Comparison of ENCODE assay signal across 19 mouse cellular contexts in the genomic region with DNA sequence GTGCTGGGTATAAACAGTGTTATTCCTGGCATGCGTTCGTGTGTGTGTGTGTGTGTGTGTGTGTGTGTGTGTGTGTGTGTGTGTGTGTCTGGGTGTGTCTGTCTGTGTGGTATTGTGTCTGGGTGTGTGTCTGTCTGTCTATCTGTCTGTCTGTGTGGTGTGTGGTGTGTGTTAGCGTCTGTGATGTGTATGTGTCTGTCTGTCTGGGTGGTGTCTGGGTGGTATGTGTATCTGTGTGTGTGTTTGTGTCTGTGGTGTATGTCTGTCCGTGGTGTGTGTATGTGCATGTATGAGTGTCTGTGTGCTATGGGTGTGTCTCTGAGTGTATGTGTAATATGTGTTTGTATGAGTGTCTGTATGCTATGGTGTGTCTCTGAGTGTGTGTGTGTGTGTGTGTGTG. TPM values are rescaled to one million over a fixed set of nuclear protein-coding genes. Genes with fewer than 3 reads are reported as not detected.
DNase-seq lines count a peak whose midpoint lies in the region; ATAC-seq and TF ChIP-seq lines count a peak whose summit lies in the region.
"Had no signal": no experiment of that assay in that cellular context is flagged by ENCODE, and none has a peak within 500 bp of the region (broad histone marks: within the 10 kb centered on the region; RNA-seq: fewer than 3 reads in every experiment).

No protein-coding gene starts in this region.

- no peaks in the 10 kb centered on the region for H3K9me3 ChIP-seq in kidney, embryonic 14.5 days (ENCODE audit: control insufficient read depth, low read length)
- no peaks in the 10 kb centered on the region for H3K9me3 ChIP-seq in lung, embryonic 14.5 days (ENCODE audit: low read depth, low read length)
- H3K9me3 ChIP-seq in embryonic facial prominence, embryonic 13.5 days = no peaks in the 10 kb centered on the region
- H3K9me3 ChIP-seq in stomach, embryonic 15.5 days = no peaks in the 10 kb centered on the region
- H3K9me3 ChIP-seq in forebrain, embryonic 13.5 days (replicated peaks) = no peaks in the 10 kb centered on the region
- H3K9me3 ChIP-seq: heart, embryonic 12.5 days; hindbrain, embryonic 12.5 days had no signal

- DNase-seq in kidney, adult 18-20 months = no peak
- DNase-seq in lung, embryonic 14.5 days = no peak
- DNase-seq in lung, adult 2 months = no peak
- DNase-seq: adrenal gland, postnatal 14 days; cerebellum, adult 11-12 months; cerebellum, adult 9-10 months; cerebellum, postnatal 25 days; forebrain, postnatal 0 days; gastrocnemius, postnatal 25 days; heart, postnatal 36 days had no signal

- 83% methylated on average over 4 of the region's 4 CpGs for WGBS in kidney, embryonic 14.5 days
- WGBS in lung, embryonic 14.5 days = 82% methylated on average over 4 of the region's 4 CpGs
- WGBS in lung, adult 2 months = 81% methylated on average over 4 of the region's 4 CpGs
- WGBS in embryonic facial prominence, embryonic 13.5 days = 70% methylated on average over 4 of the region's 4 CpGs
- WGBS in stomach, embryonic 15.5 days = 81% methylated on average over 4 of the region's 4 CpGs
- 82% methylated on average over 4 of the region's 4 CpGs for WGBS in forebrain, embryonic 13.5 days

- no peak overlapping the region for H3K4me2 ChIP-seq in kidney, embryonic 14.5 days (replicated peaks; ENCODE audit: low read depth, low read length)
- H3K4me2 ChIP-seq in lung, embryonic 14.5 days = no peak overlapping the region
- no peak overlapping the region for H3K4me2 ChIP-seq in embryonic facial prominence, embryonic 13.5 days
- H3K4me2 ChIP-seq in stomach, embryonic 15.5 days = no peak overlapping the region
- no peak overlapping the region for H3K4me2 ChIP-seq in forebrain, embryonic 13.5 days
- H3K4me2 ChIP-seq: heart, embryonic 12.5 days; hindbrain, embryonic 12.5 days had no signal

- TF ChIP-seq CTCF in lung, embryonic 14.5 days (IDR thresholded peaks at IDR 0.05; ENCODE audit: low read depth) = no peak
- TF ChIP-seq CTCF in lung, adult 2 months (IDR thresholded peaks at IDR 0.05; ENCODE audit: insufficient read depth, low read length) = no peak

- H3K4me1 ChIP-seq in kidney, embryonic 14.5 days (ENCODE audit: control insufficient read depth, insufficient read depth, low read length) = peaks cover 7% of the 10 kb centered on the region
- H3K4me1 ChIP-seq in lung, embryonic 14.5 days (ENCODE audit: insufficient read depth) = peaks cover 6% of the 10 kb centered on the region
- no peaks in the 10 kb centered on the region for H3K4me1 ChIP-seq in lung, adult 2 months (ENCODE audit: control insufficient read depth, insufficient read depth, low read length)
- H3K4me1 ChIP-seq in embryonic facial prominence, embryonic 13.5 days = peaks cover 10% of the 10 kb centered on the region
- peaks cover 4% of the 10 kb centered on the region; the same call in 1 of the 2 replicates for H3K4me1 ChIP-seq in stomach, embryonic 15.5 days
- peaks cover 5% of the 10 kb centered on the region; the same call in 1 of the 2 replicates for H3K4me1 ChIP-seq in forebrain, embryonic 13.5 days

- no peak overlapping the region for H3K27ac ChIP-seq in kidney, embryonic 14.5 days (ENCODE audit: low read depth, low read length)
- H3K27ac ChIP-seq in lung, embryonic 14.5 days (ENCODE audit: low read depth) = no peak overlapping the region
- H3K27ac ChIP-seq in embryonic facial prominence, embryonic 13.5 days = no peak overlapping the region
- H3K27ac ChIP-seq in stomach, embryonic 15.5 days = no peak overlapping the region
- no peak overlapping the region for H3K27ac ChIP-seq in forebrain, embryonic 13.5 days
- H3K27ac ChIP-seq: hindbrain, embryonic 12.5 days had no signal

- TF ChIP-seq POLR2A in lung, adult 2 months (IDR thresholded peaks at IDR 0.05; ENCODE audit: borderline replicate concordance, extremely low read depth, low read depth, low read length) = no peak

- H3K9ac ChIP-seq in kidney, embryonic 14.5 days (ENCODE audit: low read depth, low read length) = no peak overlapping the region
- H3K9ac ChIP-seq in lung, embryonic 14.5 days = no peak overlapping the region
- H3K9ac ChIP-seq in embryonic facial prominence, embryonic 13.5 days = no peak overlapping the region
- H3K9ac ChIP-seq in stomach, embryonic 15.5 days = no peak overlapping the region
- H3K9ac ChIP-seq in forebrain, embryonic 13.5 days = no peak overlapping the region
- H3K9ac ChIP-seq: forebrain, postnatal 0 days; heart, embryonic 12.5 days; hindbrain, embryonic 12.5 days had no signal

- H3K36me3 ChIP-seq in kidney, embryonic 14.5 days (ENCODE audit: control insufficient read depth, insufficient read depth, low read length) = no peaks in the 10 kb centered on the region
- no peaks in the 10 kb centered on the region for H3K36me3 ChIP-seq in lung, embryonic 14.5 days (ENCODE audit: insufficient read depth)
- no peaks in the 10 kb centered on the region for H3K36me3 ChIP-seq in embryonic facial prominence, embryonic 13.5 days
- no peaks in the 10 kb centered on the region for H3K36me3 ChIP-seq in stomach, embryonic 15.5 days
- no peaks in the 10 kb centered on the region for H3K36me3 ChIP-seq in forebrain, embryonic 13.5 days (ENCODE audit: poor library complexity, severe bottlenecking)
- H3K36me3 ChIP-seq: heart, embryonic 12.5 days; hindbrain, embryonic 12.5 days had no signal

- ATAC-seq in kidney, embryonic 14.5 days (ENCODE audit: low FRiP score, low TSS enrichment) = peak; percentile 33; the same call in 1 of the 2 replicates
- ATAC-seq in lung, embryonic 14.5 days (ENCODE audit: insufficient read depth) = peak; percentile 28; the same call in 1 of the 2 replicates
- ATAC-seq in embryonic facial prominence, embryonic 13.5 days (ENCODE audit: insufficient number of reproducible peaks, insufficient read depth, low FRiP score, low TSS enrichment, low read depth) = peak; percentile 76
- 0 out of 2 replicates have a peak, but pooled peaks have one; percentile 43 for ATAC-seq in stomach, embryonic 15.5 days (ENCODE audit: insufficient read depth, low FRiP score, low read depth)
- ATAC-seq in forebrain, embryonic 13.5 days = no peak
- ATAC-seq: activated CD4-positive, CD25-positive, alpha-beta regulatory T cell, adult 4 months; forebrain, postnatal 0 days; hindbrain, embryonic 16.5 days; Patski had no signal

- H3K4me3 ChIP-seq in kidney, embryonic 14.5 days (ENCODE audit: low read length) = no peak overlapping the region
- H3K4me3 ChIP-seq in lung, embryonic 14.5 days (ENCODE audit: low read depth, low read length) = no peak overlapping the region
- H3K4me3 ChIP-seq in lung, adult 2 months (replicated peaks; ENCODE audit: extremely low read depth, low read depth, low read length) = no peak overlapping the region
- no peak overlapping the region for H3K4me3 ChIP-seq in embryonic facial prominence, embryonic 13.5 days
- H3K4me3 ChIP-seq in stomach, embryonic 15.5 days (replicated peaks) = no peak overlapping the region
- no peak overlapping the region for H3K4me3 ChIP-seq in forebrain, embryonic 13.5 days
- H3K4me3 ChIP-seq: heart, embryonic 12.5 days; hindbrain, embryonic 12.5 days had no signal

- H3K27me3 ChIP-seq in kidney, embryonic 14.5 days (ENCODE audit: control insufficient read depth, insufficient read depth, low read length) = no peaks in the 10 kb centered on the region
- no peaks in the 10 kb centered on the region for H3K27me3 ChIP-seq in lung, embryonic 14.5 days (ENCODE audit: insufficient read depth, low read length)
- H3K27me3 ChIP-seq in embryonic facial prominence, embryonic 13.5 days = no peaks in the 10 kb centered on the region; the same call in 1 of the 2 replicates
- no peaks in the 10 kb centered on the region for H3K27me3 ChIP-seq in stomach, embryonic 15.5 days (replicated peaks)
- H3K27me3 ChIP-seq in forebrain, embryonic 13.5 days = no peaks in the 10 kb centered on the region
- H3K27me3 ChIP-seq: heart, embryonic 12.5 days; hindbrain, embryonic 12.5 days; Patski had no signal

RNA-seq across cellular contexts. Expression of a gene that starts 9.1 kb away (rescaled TPM):
- 0.44 and 0.95 TPM in 2 replicates for polyA plus RNA-seq in kidney, embryonic 14.5 days (2014; fragmentation: Nextera tagmentation; extraction: Ambion mirVana)
- 0.49 and 0.51 TPM in 2 replicates for polyA plus RNA-seq in lung, embryonic 14.5 days (2014; fragmentation: Nextera tagmentation; extraction: Ambion mirVana)
- 0.70 and 1.1 TPM in 2 replicates for polyA plus RNA-seq in lung, adult 2 months (2012; rRNA removed)
- polyA plus RNA-seq in embryonic facial prominence, embryonic 13.5 days (2015; fragmentation: Nextera tagmentation; extraction: Ambion mirVana) = 3.4 and 5.4 TPM in 2 replicates
- polyA plus RNA-seq in stomach, embryonic 15.5 days (2015; fragmentation: Nextera tagmentation; extraction: Ambion mirVana) = 1.4 and 2.2 TPM in 2 replicates
- 1.1 TPM in 2 replicates for polyA plus RNA-seq in forebrain, embryonic 13.5 days (2015; fragmentation: Nextera tagmentation; extraction: Ambion mirVana)
